In genomic region chr5:43088650-43089397, GRCm38 (mm10) we compare ENCODE assay signal across 16 mouse cellular contexts.
DNase-seq lines count a peak whose midpoint lies in the region; ATAC-seq and TF ChIP-seq lines count a peak whose summit lies in the region.
"Had no signal": no experiment of that assay in that cellular context is flagged by ENCODE, and none has a peak within 500 bp of the region (broad histone marks: within the 10 kb centered on the region; RNA-seq: fewer than 3 reads in every experiment).

No protein-coding gene starts in this region.

- no peak overlapping the region for H3K4me2 ChIP-seq in heart, embryonic 12.5 days
- H3K4me2 ChIP-seq in hindbrain, embryonic 14.5 days (replicated peaks): no peak overlapping the region
- H3K4me2 ChIP-seq in neural tube, embryonic 14.5 days (ENCODE audit: low read depth, low read length): no peak overlapping the region
- H3K4me2 ChIP-seq: embryonic facial prominence, embryonic 15.5 days; intestine, embryonic 15.5 days; liver, embryonic 11.5 days had no signal

- DNase-seq in heart, adult 9 months (ENCODE audit: low spot score in 2 of 2): no peak
- peak; percentile 82 for DNase-seq in brain, embryonic 14.5 days (ENCODE audit: low read depth)
- DNase-seq in hindbrain, embryonic 14.5 days (ENCODE audit: low spot score): peak; percentile 36
- DNase-seq in cerebellum, adult 18-20 months: no peak
- no peak for DNase-seq in kidney, adult 11 months
- DNase-seq: adrenal gland, adult 2 months; cerebellum, postnatal 36 days; kidney, postnatal 4 days had no signal

- no peak for TF ChIP-seq CTCF in brain, embryonic 14.5 days (IDR thresholded peaks at IDR 0.05; ENCODE audit: borderline replicate concordance, extremely low read depth, insufficient read depth, insufficient read length)

- no peak overlapping the region for H3K9ac ChIP-seq in heart, embryonic 12.5 days
- H3K9ac ChIP-seq in hindbrain, embryonic 14.5 days: no peak overlapping the region
- H3K9ac ChIP-seq in neural tube, embryonic 14.5 days (replicated peaks; ENCODE audit: low read depth, low read length): no peak overlapping the region
- H3K9ac ChIP-seq: embryonic facial prominence, embryonic 15.5 days; intestine, embryonic 15.5 days had no signal

- H3K27ac ChIP-seq in heart, embryonic 12.5 days (ENCODE audit: poor library complexity, severe bottlenecking): peak overlapping the region; percentile 34; the same call in 1 of the 2 replicates
- H3K27ac ChIP-seq in hindbrain, embryonic 14.5 days: peak overlapping the region; percentile 15
- H3K27ac ChIP-seq in neural tube, embryonic 14.5 days (ENCODE audit: low read depth, low read length): no peak overlapping the region
- H3K27ac ChIP-seq: embryonic facial prominence, embryonic 15.5 days; intestine, embryonic 15.5 days had no signal

- ATAC-seq in heart, embryonic 12.5 days (ENCODE audit: insufficient number of reproducible peaks, low FRiP score): no peak
- ATAC-seq in hindbrain, embryonic 14.5 days (ENCODE audit: low FRiP score): peak; percentile 68; the same call in 1 of the 2 replicates
- ATAC-seq in neural tube, embryonic 14.5 days (ENCODE audit: low read depth): peak; percentile 66
- ATAC-seq: CD4-positive, CD25-positive, alpha-beta regulatory T cell, adult 4 months; lung, postnatal 0 days; Patski had no signal

- no peaks in the 10 kb centered on the region for H3K36me3 ChIP-seq in heart, embryonic 12.5 days
- H3K36me3 ChIP-seq in hindbrain, embryonic 14.5 days (replicated peaks; ENCODE audit: control insufficient read depth, insufficient read depth): no peaks in the 10 kb centered on the region
- no peaks in the 10 kb centered on the region for H3K36me3 ChIP-seq in neural tube, embryonic 14.5 days (ENCODE audit: control insufficient read depth, insufficient read depth, low read length)
- H3K36me3 ChIP-seq: embryonic facial prominence, embryonic 15.5 days; intestine, embryonic 15.5 days had no signal

- H3K27me3 ChIP-seq in heart, embryonic 12.5 days (replicated peaks): no peaks in the 10 kb centered on the region
- no peaks in the 10 kb centered on the region for H3K27me3 ChIP-seq in hindbrain, embryonic 14.5 days (ENCODE audit: control insufficient read depth, insufficient read depth, low read length)
- no peaks in the 10 kb centered on the region for H3K27me3 ChIP-seq in neural tube, embryonic 14.5 days (ENCODE audit: control insufficient read depth, insufficient read depth, low read length)
- H3K27me3 ChIP-seq: embryonic facial prominence, embryonic 15.5 days; intestine, embryonic 15.5 days; Patski had no signal

- no peaks in the 10 kb centered on the region for H3K9me3 ChIP-seq in heart, embryonic 12.5 days (replicated peaks)
- no peaks in the 10 kb centered on the region for H3K9me3 ChIP-seq in hindbrain, embryonic 14.5 days (ENCODE audit: control insufficient read depth, low read length)
- no peaks in the 10 kb centered on the region for H3K9me3 ChIP-seq in neural tube, embryonic 14.5 days (ENCODE audit: control insufficient read depth, low read length)
- H3K9me3 ChIP-seq: embryonic facial prominence, embryonic 15.5 days; intestine, embryonic 15.5 days had no signal

- TF ChIP-seq POLR2A in brain, embryonic 14.5 days (IDR thresholded peaks at IDR 0.05; ENCODE audit: borderline replicate concordance, extremely low read depth, insufficient read depth, insufficient read length, poor library complexity, severe bottlenecking): no peak

- H3K4me1 ChIP-seq in heart, embryonic 12.5 days (replicated peaks): peaks cover 34% of the 10 kb centered on the region
- H3K4me1 ChIP-seq in hindbrain, embryonic 14.5 days (replicated peaks; ENCODE audit: control insufficient read depth, insufficient read depth, low read length): peaks cover 14% of the 10 kb centered on the region
- 0 out of 2 replicates have a peak, but pooled peaks cover 2% of the 10 kb centered on the region for H3K4me1 ChIP-seq in neural tube, embryonic 14.5 days (ENCODE audit: control insufficient read depth, insufficient read depth, low read length)
- H3K4me1 ChIP-seq: intestine, embryonic 15.5 days had no signal

- H3K4me3 ChIP-seq in heart, embryonic 12.5 days: no peak overlapping the region
- H3K4me3 ChIP-seq in hindbrain, embryonic 14.5 days (replicated peaks; ENCODE audit: low read length): no peak overlapping the region
- H3K4me3 ChIP-seq in neural tube, embryonic 14.5 days (ENCODE audit: low read depth, low read length): no peak overlapping the region
- H3K4me3 ChIP-seq: embryonic facial prominence, embryonic 15.5 days; intestine, embryonic 15.5 days had no signal

- WGBS in heart, embryonic 12.5 days: 63% methylated on average over 12 of the region's 12 CpGs
- WGBS in hindbrain, embryonic 14.5 days: 47% methylated on average over 12 of the region's 12 CpGs
- WGBS in neural tube, embryonic 14.5 days: 49% methylated on average over 12 of the region's 12 CpGs

Comparison
In these comparisons a context has a peak if more than half of its experiments do, and no peak if none do; other contexts are left out.
1. DNase-seq: peak in brain, embryonic 14.5 days (single experiment) and hindbrain, embryonic 14.5 days (single experiment); none in heart, adult 9 months (0 of 2), cerebellum, adult 18-20 months (0 of 2) and kidney, adult 11 months (single experiment).